ENCODE assay signal across 31 mouse cellular contexts in genomic region chr11:112722936-112723335, GRCm38 (mm10). TPM values are rescaled to one million over a fixed set of nuclear protein-coding genes. Genes with fewer than 3 reads are reported as not detected.
DNase-seq lines count a peak whose midpoint lies in the region; ATAC-seq and TF ChIP-seq lines count a peak whose summit lies in the region.
"Had no signal": no experiment of that assay in that cellular context is flagged by ENCODE, and none has a peak within 500 bp of the region (broad histone marks: within the 10 kb centered on the region; RNA-seq: fewer than 3 reads in every experiment).

No protein-coding gene starts in this region.

- no peak overlapping the region for H3K4me3 ChIP-seq in intestine, embryonic 15.5 days (replicated peaks)
- H3K4me3 ChIP-seq in intestine, postnatal 0 days (ENCODE audit: low read depth, low read length), result no peak overlapping the region
- no peak overlapping the region for H3K4me3 ChIP-seq in intestine, embryonic 16.5 days (ENCODE audit: low read length)
- H3K4me3 ChIP-seq in liver, embryonic 16.5 days (ENCODE audit: low read depth, low read length), result no peak overlapping the region
- no peak overlapping the region for H3K4me3 ChIP-seq in stomach, embryonic 15.5 days (replicated peaks)
- H3K4me3 ChIP-seq: embryonic facial prominence, embryonic 12.5 days; embryonic facial prominence, embryonic 15.5 days; forebrain, embryonic 12.5 days; forebrain, embryonic 15.5 days; heart, adult 2 months; heart, embryonic 12.5 days; heart, embryonic 15.5 days; hindbrain, embryonic 10.5 days; hindbrain, embryonic 13.5 days had no signal

- peak; percentile 67; the same call in 1 of the 2 replicates for ATAC-seq in intestine, embryonic 15.5 days
- ATAC-seq in intestine, postnatal 0 days, result no peak
- 0 out of 2 replicates have a peak, but pooled peaks have one; percentile 26 for ATAC-seq in intestine, embryonic 16.5 days
- ATAC-seq in liver, embryonic 16.5 days (ENCODE audit: low read depth), result peak; percentile 45; the same call in 1 of the 2 replicates
- peak; percentile 85 for ATAC-seq in stomach, embryonic 15.5 days (ENCODE audit: insufficient read depth, low FRiP score, low read depth)
- ATAC-seq in CD4-positive, CD25-positive, alpha-beta regulatory T cell, adult 4 months, result no peak
- ATAC-seq: activated CD4-positive, CD25-positive, alpha-beta regulatory T cell, adult 4 months; forebrain, embryonic 15.5 days; hindbrain, embryonic 16.5 days had no signal

- no peak for DNase-seq in layer of hippocampus, postnatal 14 days (ENCODE audit: low spot score in 2 of 2)
- no peak for DNase-seq in adrenal gland, adult 8-10 months
- DNase-seq: adrenal gland, postnatal 10 days; adrenal gland, postnatal 36 days; cerebellum, adult 11 months; cerebellum, adult 2 months; cerebellum, adult 9-11 months; cerebellum, postnatal 25 days; gastrocnemius, postnatal 10 days; gastrocnemius, postnatal 36 days; heart, adult 2 months; heart, postnatal 10 days; heart, postnatal 36 days had no signal

- H3K9ac ChIP-seq in intestine, embryonic 15.5 days, result no peak overlapping the region
- no peak overlapping the region for H3K9ac ChIP-seq in intestine, postnatal 0 days (ENCODE audit: low read depth, low read length)
- no peak overlapping the region for H3K9ac ChIP-seq in intestine, embryonic 16.5 days (ENCODE audit: low read depth, low read length)
- H3K9ac ChIP-seq in liver, embryonic 16.5 days (ENCODE audit: low read depth, low read length), result no peak overlapping the region
- no peak overlapping the region for H3K9ac ChIP-seq in stomach, embryonic 15.5 days
- H3K9ac ChIP-seq: embryonic facial prominence, embryonic 12.5 days; embryonic facial prominence, embryonic 15.5 days; forebrain, embryonic 12.5 days; forebrain, embryonic 15.5 days; heart, embryonic 12.5 days; heart, embryonic 15.5 days; hindbrain, embryonic 13.5 days had no signal

- H3K4me1 ChIP-seq in intestine, embryonic 15.5 days (replicated peaks), result no peaks in the 10 kb centered on the region; the same call in 1 of the 2 replicates
- peaks cover 4% of the 10 kb centered on the region; the same call in 1 of the 2 replicates for H3K4me1 ChIP-seq in intestine, postnatal 0 days (replicated peaks; ENCODE audit: control insufficient read depth, insufficient read depth, low read length)
- 0 out of 2 replicates have a peak, but pooled peaks cover 7% of the 10 kb centered on the region for H3K4me1 ChIP-seq in intestine, embryonic 16.5 days (ENCODE audit: control insufficient read depth, insufficient read depth, low read length)
- H3K4me1 ChIP-seq in liver, embryonic 16.5 days (ENCODE audit: control insufficient read depth, low read depth, low read length), result no peaks in the 10 kb centered on the region
- no peaks in the 10 kb centered on the region for H3K4me1 ChIP-seq in stomach, embryonic 15.5 days
- H3K4me1 ChIP-seq: embryonic facial prominence, embryonic 15.5 days; forebrain, embryonic 12.5 days; forebrain, embryonic 15.5 days; heart, embryonic 15.5 days; hindbrain, embryonic 13.5 days had no signal

- H3K4me2 ChIP-seq in intestine, embryonic 15.5 days (replicated peaks), result no peak overlapping the region
- no peak overlapping the region for H3K4me2 ChIP-seq in intestine, postnatal 0 days (replicated peaks; ENCODE audit: low read depth)
- H3K4me2 ChIP-seq in intestine, embryonic 16.5 days (ENCODE audit: low read depth, low read length), result no peak overlapping the region
- no peak overlapping the region for H3K4me2 ChIP-seq in liver, embryonic 16.5 days (ENCODE audit: low read depth, low read length)
- H3K4me2 ChIP-seq in stomach, embryonic 15.5 days, result no peak overlapping the region
- H3K4me2 ChIP-seq: embryonic facial prominence, embryonic 12.5 days; embryonic facial prominence, embryonic 15.5 days; forebrain, embryonic 12.5 days; forebrain, embryonic 15.5 days; heart, embryonic 12.5 days; heart, embryonic 15.5 days; hindbrain, embryonic 13.5 days had no signal

- H3K36me3 ChIP-seq in intestine, embryonic 15.5 days, result no peaks in the 10 kb centered on the region
- H3K36me3 ChIP-seq in intestine, postnatal 0 days (ENCODE audit: control insufficient read depth, insufficient read depth), result no peaks in the 10 kb centered on the region
- H3K36me3 ChIP-seq in intestine, embryonic 16.5 days (ENCODE audit: control insufficient read depth, insufficient read depth, low read length), result no peaks in the 10 kb centered on the region
- no peaks in the 10 kb centered on the region for H3K36me3 ChIP-seq in liver, embryonic 16.5 days (ENCODE audit: control insufficient read depth, insufficient read depth)
- H3K36me3 ChIP-seq in stomach, embryonic 15.5 days, result no peaks in the 10 kb centered on the region
- H3K36me3 ChIP-seq: embryonic facial prominence, embryonic 12.5 days; embryonic facial prominence, embryonic 15.5 days; forebrain, embryonic 12.5 days; forebrain, embryonic 15.5 days; heart, embryonic 12.5 days; heart, embryonic 15.5 days; hindbrain, embryonic 10.5 days; hindbrain, embryonic 13.5 days had no signal

- no peak overlapping the region for H3K27ac ChIP-seq in intestine, embryonic 15.5 days
- H3K27ac ChIP-seq in intestine, postnatal 0 days (ENCODE audit: low read depth, low read length), result no peak overlapping the region
- no peak overlapping the region for H3K27ac ChIP-seq in intestine, embryonic 16.5 days (ENCODE audit: low read length)
- no peak overlapping the region for H3K27ac ChIP-seq in liver, embryonic 16.5 days (ENCODE audit: low read length)
- no peak overlapping the region for H3K27ac ChIP-seq in stomach, embryonic 15.5 days
- H3K27ac ChIP-seq: embryonic facial prominence, embryonic 12.5 days; embryonic facial prominence, embryonic 15.5 days; forebrain, embryonic 12.5 days; forebrain, embryonic 15.5 days; heart, adult 2 months; heart, embryonic 15.5 days; hindbrain, embryonic 10.5 days; hindbrain, embryonic 13.5 days had no signal

- no peak for TF ChIP-seq CTCF in intestine, postnatal 0 days (IDR thresholded peaks at IDR 0.05; ENCODE audit: low read depth)

- H3K27me3 ChIP-seq in intestine, embryonic 15.5 days (replicated peaks), result no peaks in the 10 kb centered on the region
- no peaks in the 10 kb centered on the region for H3K27me3 ChIP-seq in intestine, postnatal 0 days (replicated peaks; ENCODE audit: control insufficient read depth, insufficient read depth, low read length)
- no peaks in the 10 kb centered on the region for H3K27me3 ChIP-seq in intestine, embryonic 16.5 days (replicated peaks; ENCODE audit: control insufficient read depth, insufficient read depth, low read length)
- H3K27me3 ChIP-seq in liver, embryonic 16.5 days (ENCODE audit: control insufficient read depth, insufficient read depth, low read depth, low read length), result no peaks in the 10 kb centered on the region
- H3K27me3 ChIP-seq in stomach, embryonic 15.5 days (replicated peaks), result no peaks in the 10 kb centered on the region
- H3K27me3 ChIP-seq: embryonic facial prominence, embryonic 12.5 days; embryonic facial prominence, embryonic 15.5 days; forebrain, embryonic 12.5 days; forebrain, embryonic 15.5 days; heart, embryonic 12.5 days; heart, embryonic 15.5 days; hindbrain, embryonic 13.5 days had no signal

- no peaks in the 10 kb centered on the region for H3K9me3 ChIP-seq in intestine, embryonic 15.5 days
- H3K9me3 ChIP-seq in intestine, postnatal 0 days (ENCODE audit: control insufficient read depth), result no peaks in the 10 kb centered on the region
- H3K9me3 ChIP-seq in intestine, embryonic 16.5 days (ENCODE audit: control insufficient read depth, low read length), result no peaks in the 10 kb centered on the region
- H3K9me3 ChIP-seq in liver, embryonic 16.5 days (replicated peaks; ENCODE audit: control insufficient read depth, low read length), result no peaks in the 10 kb centered on the region
- H3K9me3 ChIP-seq in stomach, embryonic 15.5 days, result no peaks in the 10 kb centered on the region
- H3K9me3 ChIP-seq: embryonic facial prominence, embryonic 12.5 days; embryonic facial prominence, embryonic 15.5 days; heart, embryonic 15.5 days; hindbrain, embryonic 13.5 days had no signal

- 26% methylated on average over 4 of the region's 4 CpGs for WGBS in intestine, embryonic 15.5 days
- 16% methylated on average over 4 of the region's 4 CpGs for WGBS in intestine, postnatal 0 days
- 32% methylated on average over 4 of the region's 4 CpGs for WGBS in intestine, embryonic 16.5 days
- 38% methylated on average over 4 of the region's 4 CpGs for WGBS in liver, embryonic 16.5 days (ENCODE audit: insufficient replicate concordance)
- 17% methylated on average over 4 of the region's 4 CpGs for WGBS in stomach, embryonic 15.5 days

RNA-seq across cellular contexts. Expression of gene Sox9, which starts 59.1 kb away (rescaled TPM):
- polyA plus RNA-seq in intestine, embryonic 15.5 days (2015; fragmentation: Nextera tagmentation; extraction: Ambion mirVana), result 35.0 and 41.2 TPM in 2 replicates
- 15.9 and 16.6 TPM in 2 replicates for polyA plus RNA-seq in intestine, postnatal 0 days (2015; fragmentation: Nextera tagmentation; extraction: Ambion mirVana)
- 25.5 and 26.5 TPM in 2 replicates for polyA plus RNA-seq in intestine, embryonic 16.5 days (2015; fragmentation: Nextera tagmentation; extraction: Ambion mirVana)
- polyA plus RNA-seq in liver, embryonic 16.5 days (2015; fragmentation: Nextera tagmentation; extraction: Ambion mirVana), result 1.1 and 1.4 TPM in 2 replicates
- polyA plus RNA-seq in stomach, embryonic 15.5 days (2015; fragmentation: Nextera tagmentation; extraction: Ambion mirVana), result 42.0 and 50.9 TPM in 2 replicates
- polyA plus RNA-seq in CD4-positive, CD25-positive, alpha-beta regulatory T cell, adult 4 months (2017; shearing (Covaris generic)), result not detected
- total RNA-seq in layer of hippocampus, postnatal 14 days (2021), result 10 to 100 TPM; 26.3 to 29.2 TPM
- 1 to 10 TPM; 1.2 to 3.8 (median 2.5) TPM for total RNA-seq in adrenal gland, adult 8-10 months (2022)
- total RNA-seq: common myeloid progenitor, adult 5-6 weeks; granulocyte monocyte progenitor cell, adult 5-6 weeks had no signal
- polyA plus RNA-seq: activated CD4-positive, CD25-positive, alpha-beta regulatory T cell, adult 4 months had no signal

Comparison
In these comparisons a context has a peak if more than half of its experiments do, and no peak if none do; other contexts are left out.
1. ATAC-seq: peak in intestine, embryonic 15.5 days (single experiment), intestine, embryonic 16.5 days (single experiment), liver, embryonic 16.5 days (single experiment) and stomach, embryonic 15.5 days (single experiment); none in intestine, postnatal 0 days (single experiment) and CD4-positive, CD25-positive, alpha-beta regulatory T cell, adult 4 months (single experiment).